Mouse (Mus musculus): Measurements from ENCODE around the gene Crb3.
"Not testable (repeated sequence)": the region's sequence is repeated elsewhere in the genome, so short reads cannot be mapped to it uniquely, and the experiment has no call there.

The Crb3 gene

DNA sequence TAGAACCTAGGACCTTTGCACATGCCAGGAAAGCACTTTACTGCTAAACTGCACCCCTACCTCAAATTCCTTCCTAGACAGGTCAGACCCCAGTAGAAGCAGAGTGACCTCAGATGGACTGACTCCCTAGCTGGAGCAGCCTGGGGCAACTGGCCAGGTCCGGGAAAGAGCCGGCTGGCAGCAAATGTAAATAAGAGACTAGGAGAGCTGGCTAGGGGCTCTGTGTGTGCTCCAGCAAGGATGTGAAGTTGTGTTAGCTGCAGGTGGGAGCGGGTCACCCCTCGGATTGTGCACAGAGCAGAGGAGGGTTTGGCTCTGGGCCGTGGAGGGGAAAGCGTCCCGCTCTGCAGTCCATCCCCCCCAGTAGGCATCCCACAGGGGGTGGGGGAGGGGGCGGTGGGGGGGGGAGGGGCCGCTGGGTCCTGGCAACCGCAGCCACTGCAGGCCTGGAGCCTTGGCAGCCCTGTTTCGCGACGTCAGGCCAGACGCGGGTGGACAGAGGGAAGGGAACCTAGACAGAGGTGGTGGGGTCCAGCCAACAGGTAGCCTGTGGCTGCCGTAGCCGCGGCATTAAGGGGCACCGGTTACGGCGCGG lies at the start of gene Crb3:
Crb3 (plus strand) TSS at position 215 of the 595 bp plus-strand sequence.
- DNase-seq (ENCODE audit: extremely low spot score, low spot score), result peak; percentile 32

DNA sequence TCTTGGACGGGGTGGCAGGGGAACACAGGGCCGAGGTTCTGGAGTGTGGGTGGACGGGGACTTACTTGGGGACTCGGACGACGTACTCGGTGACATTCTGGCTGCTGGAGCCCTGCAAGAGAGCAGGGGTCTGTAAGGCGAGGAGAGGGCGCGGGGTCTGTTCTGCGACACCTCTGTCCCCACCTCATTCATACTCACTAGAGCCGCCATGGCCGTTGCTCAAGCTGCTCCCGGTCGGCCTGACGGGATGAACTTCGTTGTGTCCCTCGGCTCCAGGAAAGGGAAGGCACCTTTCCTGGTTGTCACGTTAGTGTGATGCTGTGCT lies 48.0 kb upstream of the Crb3 start:
- DNase-seq (ENCODE audit: extremely low spot score, low spot score), result no peak

DNA sequence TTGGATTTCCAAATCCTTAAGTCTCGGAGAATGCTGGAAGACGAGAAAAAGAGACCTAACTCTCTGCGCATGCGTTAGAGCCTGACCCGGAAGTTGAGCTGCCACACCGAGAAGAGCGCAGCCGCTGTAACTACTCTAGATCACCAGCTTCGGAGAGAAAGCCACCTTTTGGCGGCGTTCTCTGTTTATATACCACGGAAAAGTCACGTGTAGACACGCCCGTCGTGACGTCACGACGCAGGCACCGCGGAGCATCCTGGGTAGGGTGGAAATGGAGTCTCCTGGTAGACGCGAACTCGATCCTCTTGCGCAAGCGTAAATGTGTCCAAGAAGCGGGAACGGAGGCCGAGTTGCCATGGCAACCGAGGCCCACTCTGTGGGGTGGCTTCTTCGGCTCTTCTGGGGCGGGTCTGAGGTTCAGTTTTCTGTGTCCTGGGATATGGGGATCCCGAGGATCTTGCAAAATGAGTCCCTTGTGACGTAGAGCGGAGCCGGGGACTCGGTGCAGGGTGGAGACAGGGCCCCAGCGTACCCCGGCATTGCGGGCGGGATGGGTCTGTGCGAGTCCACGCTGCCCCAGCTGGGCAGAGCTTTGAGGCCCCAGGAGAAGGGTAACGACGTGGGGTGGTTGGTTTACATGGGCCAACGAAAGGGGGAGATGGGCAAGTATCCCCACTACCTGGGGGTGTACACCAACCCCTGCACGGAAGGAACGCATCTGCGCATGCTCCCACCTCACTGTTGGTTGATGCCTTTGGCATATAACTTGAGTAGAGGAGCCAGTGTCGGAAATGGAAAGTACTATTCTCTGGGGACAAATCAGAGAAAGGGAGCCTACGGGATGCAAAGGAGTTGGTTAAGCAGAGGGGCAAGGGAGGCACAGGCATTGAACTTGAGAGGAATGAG lies 47.4 kb upstream of the Crb3 start, which contains the start of the genes Gtf2f1 and Gm17949:
Gtf2f1 (minus strand) TSS at position 53 of the 906 bp plus-strand sequence.
Gm17949 (plus strand) TSS at position 234 of the 906 bp plus-strand sequence.
- DNase-seq (ENCODE audit: extremely low spot score, low spot score), result peak; percentile 99

DNA sequence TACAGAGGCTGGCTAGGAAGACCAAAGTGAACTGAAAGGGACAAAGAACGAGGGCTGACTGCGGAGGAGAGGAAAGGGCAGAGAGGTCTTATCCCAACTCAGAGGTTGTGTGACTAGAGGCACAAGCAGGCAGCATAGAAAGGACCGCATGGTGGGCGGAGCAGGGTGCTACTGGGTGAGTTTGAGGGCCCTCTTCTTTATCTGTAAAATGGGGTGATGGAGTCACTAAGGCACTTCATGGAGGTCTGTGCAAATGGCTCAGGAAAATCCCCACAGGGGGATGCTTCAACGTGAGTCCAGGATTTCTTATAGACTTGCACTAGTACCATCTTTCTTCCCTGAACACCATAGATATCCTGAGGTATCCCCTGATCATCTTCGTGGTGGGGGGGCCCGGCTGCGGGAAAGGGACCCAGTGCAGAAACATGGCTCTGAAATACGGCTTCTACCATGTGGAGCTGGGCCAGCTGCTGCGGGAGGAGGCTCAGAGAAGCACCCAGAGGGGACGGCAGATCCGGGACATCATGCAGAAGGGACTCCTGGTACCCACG lies 46.6 kb upstream of the Crb3 start:
- DNase-seq (ENCODE audit: extremely low spot score, low spot score), result no peak

DNA sequence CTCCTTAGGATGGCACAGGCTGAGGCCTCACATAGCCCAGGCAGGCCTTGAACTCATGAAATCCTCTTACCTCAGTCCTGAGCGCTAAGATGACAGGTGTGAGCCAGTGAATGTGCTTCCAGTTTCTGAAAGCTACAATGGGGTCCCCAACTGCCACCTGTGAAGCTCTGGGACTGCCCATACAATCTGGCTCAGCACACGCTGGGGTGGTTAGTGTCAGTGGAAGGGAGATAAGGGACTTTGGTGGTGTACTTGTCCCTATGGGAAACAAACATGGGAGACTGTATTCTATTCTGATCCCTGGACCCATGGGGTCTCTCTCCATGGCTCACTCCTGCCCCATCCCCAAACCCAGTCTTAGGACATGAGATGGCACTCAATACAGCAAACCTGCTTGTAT lies 39.2 kb upstream of the Crb3 start:
- no peak for DNase-seq (ENCODE audit: extremely low spot score, low spot score)

DNA sequence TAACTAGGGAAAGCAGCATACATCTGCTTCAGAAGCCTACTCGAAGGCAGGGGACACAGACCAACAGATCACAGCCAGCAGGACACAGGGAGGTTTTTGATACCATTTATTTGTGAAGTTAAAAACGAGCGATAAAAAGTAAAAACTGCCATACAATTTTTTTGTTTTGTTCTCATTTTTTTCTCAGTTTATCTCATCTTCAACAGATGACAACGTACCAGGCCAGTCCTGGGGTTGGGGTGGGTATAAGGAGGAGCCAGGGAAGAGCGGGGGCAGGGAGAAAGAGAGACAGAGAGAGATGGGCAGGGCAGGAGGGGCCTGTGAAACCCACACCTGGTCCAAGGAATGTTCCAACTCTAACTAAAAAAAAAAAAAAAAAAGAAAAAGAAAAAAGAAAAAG lies 37.9 kb upstream of the Crb3 start:
- DNase-seq (ENCODE audit: extremely low spot score, low spot score), result no peak

DNA sequence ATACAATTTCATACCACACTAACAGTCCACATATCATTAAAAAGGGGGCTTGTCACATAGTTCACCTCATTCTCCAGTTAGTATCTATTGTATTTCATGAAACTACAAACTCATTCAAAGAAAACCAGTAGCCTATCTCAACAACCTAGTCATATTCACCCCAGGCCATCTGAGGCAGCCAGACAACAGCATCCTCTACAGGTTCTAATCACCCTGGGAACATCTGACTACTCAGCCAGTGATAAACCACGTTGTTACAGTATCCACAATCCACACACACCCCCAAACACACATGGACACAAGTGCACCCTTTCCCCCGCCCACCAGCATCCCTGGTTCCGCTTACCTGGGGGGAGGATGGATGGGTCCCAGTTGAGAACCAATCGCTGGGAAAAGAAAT lies 31.4 kb upstream of the Crb3 start:
- no peak for DNase-seq (ENCODE audit: extremely low spot score, low spot score)

DNA sequence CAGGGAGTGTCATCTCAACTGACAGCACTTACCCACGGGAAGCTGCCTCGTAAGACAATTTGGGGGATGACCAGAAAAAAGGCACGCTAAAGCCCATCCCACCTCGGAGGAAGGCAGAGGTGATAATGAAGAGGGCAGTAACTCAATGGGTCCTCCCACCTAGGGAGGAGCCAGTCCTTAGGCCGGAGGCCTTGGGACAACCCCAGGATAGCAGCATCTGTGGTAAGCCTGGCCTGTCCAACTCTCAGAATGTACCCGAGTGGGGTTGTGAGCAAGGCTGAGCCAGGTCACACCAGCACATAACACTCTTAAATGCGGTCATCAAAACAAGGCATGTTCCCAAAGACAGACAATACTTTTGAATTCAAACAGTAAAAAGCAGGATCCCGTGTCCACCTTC lies 29.2 kb upstream of the Crb3 start:
- no peak for DNase-seq (ENCODE audit: extremely low spot score, low spot score)

DNA sequence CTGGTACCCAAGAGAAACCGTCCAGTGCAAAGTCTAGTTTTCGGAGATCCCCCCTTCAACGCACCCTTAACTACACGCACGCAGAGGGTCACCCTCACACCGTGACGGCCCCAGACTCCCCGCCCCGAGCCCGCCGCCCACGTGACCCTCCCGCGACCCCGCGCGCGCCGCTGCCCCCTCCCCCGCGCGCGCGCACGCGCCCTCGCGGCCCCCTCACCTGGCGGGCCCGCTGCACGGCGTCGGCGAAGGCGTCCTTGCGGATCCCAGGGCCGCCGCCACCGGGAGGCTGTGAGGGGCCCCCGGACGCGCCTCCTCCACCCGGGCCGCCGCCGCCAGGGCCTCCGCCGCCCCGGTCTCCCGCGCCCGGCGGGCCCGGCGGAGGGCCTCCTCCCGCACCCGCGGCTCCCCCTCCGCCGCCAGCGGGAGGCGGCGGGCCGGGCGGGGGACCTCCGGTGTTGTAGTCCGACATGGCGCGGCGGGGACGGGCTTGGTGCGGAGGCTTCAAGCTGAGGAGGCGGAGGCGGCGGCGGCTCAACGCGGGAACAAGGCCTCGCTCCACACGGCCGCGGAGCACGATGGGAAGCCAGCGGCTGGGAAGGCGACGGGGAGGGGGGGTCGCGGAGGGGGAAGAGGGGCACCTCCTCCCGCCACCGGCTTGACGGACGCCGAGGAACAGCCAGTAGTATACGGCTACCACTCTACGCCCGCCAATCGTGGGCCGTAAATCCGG lies 27.8 kb upstream of the Crb3 start, which contains the start of gene Khsrp:
Khsrp (minus strand) TSS at position 592 of the 730 bp plus-strand sequence.
- peak; percentile 66 for DNase-seq (ENCODE audit: extremely low spot score, low spot score)

DNA sequence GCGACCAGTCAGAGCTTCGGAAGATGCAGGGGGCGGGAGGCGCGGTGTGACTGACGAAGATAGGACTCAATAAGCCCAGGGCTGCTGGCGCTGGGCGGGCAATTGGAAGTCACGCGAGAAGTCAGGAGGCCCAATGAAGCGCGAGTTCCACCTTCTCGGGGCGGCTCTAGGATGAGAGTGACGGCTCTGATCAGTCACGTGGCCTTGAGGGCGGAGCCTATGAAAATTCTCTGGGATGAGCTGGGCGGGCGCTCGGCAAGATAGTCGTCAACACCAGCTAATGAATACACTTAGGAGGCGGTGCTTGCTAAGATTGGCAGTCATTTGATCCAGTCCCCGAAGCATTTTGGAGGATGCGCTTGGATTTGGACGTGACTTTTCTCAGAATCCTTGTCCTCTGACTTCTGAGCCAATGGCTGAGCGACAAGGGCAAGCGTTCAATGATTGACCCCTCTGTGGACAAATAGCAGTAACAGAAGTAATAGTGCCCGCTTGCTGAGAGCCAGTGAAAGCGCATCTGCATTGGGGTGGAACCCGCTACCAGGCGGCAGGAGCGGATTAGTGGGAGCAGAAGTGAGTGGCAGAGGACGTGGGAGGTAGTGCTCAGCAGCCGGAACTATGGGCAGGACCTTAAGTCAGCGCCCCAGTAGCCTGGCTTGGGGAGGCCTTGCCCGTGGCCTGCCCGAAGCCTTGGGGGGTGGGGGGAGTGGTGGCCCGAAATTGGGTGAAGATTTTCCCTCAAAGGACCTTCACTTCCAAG lies 27.1 kb upstream of the Crb3 start:
- DNase-seq (ENCODE audit: extremely low spot score, low spot score), result peak; percentile 96

DNA sequence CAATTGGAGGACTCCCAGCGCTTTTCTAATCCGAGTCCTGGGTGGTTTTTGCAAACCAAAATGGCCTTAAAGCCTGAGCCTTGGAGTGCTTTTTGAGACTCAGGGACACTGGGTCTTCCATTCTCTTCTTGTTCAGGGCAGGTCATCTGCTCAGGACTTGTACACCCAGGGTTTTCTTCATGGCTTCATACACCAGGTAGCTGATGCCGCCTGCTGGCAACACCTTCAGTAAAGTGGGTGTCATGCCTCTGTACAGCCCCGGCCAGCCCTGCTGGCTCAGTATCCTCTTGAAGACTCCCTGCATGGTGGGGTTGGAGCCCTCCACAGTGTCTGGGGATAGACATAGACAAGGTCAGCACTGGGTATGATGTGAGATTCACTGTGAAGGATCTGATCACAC lies 26.1 kb upstream of the Crb3 start:
- DNase-seq (ENCODE audit: extremely low spot score, low spot score), result no peak

DNA sequence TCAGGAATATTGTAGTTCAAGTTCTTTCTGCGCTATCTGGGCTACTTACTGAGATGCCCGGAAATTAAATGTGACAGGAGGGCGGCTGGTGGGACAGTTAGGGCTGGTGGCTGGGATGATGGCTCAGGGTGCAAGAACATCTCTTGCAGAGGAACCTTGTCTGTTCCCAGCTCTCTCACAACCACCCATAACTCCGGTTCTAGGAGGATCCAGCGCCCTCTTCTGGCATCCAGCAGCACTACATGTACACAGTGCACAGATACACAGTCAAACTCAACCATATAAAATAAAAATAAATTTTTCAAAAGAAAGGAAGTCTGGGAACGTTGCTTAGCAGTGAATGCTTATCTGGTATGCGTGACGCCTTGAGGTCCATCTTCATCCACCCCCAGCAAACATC lies 19.9 kb upstream of the Crb3 start:
- no peak for DNase-seq (ENCODE audit: extremely low spot score, low spot score)

DNA sequence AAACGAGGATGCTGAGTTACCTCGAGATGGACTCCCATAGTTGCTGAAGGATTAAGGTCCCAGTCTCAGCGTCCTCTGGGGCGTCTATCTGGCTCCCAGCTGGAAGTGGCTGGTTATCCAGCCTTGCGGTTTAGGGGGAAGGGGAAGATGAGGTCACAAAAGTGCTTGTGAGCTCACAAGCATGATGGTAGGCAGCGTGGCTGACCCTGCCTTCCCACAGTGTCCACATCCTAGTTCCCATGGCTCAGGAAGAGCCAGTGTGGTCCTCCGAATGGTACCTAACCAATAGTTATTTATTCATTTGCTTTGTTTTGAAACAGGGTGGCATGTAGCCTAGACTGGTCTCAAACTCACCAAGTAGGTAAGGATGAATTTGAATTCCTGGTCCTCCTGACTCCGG lies 17.4 kb upstream of the Crb3 start, which contains the start of gene Slc25a41:
Slc25a41 (minus strand) TSS at position 101 of the 400 bp plus-strand sequence.
- DNase-seq (ENCODE audit: extremely low spot score, low spot score), result no peak

DNA sequence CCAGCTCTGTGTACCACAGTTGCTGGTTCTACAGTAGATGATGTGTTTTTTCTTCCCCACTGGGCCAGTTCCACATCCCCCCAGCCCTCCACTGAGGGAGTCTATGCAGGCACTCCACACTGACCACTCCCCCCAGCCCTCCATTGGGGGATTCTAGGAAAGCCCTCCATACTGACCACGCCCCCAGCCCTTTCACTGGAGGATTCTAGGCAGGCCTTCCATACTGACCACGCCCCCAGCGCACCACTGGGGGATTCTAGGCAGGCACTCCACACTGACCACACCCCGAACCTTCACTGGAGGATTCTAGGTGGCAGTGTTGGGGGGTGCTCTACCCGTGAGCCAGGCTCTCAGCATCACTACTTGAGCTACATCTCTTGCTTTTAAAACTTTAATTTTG lies 11.5 kb upstream of the Crb3 start:
- no peak for DNase-seq (ENCODE audit: extremely low spot score, low spot score)

DNA sequence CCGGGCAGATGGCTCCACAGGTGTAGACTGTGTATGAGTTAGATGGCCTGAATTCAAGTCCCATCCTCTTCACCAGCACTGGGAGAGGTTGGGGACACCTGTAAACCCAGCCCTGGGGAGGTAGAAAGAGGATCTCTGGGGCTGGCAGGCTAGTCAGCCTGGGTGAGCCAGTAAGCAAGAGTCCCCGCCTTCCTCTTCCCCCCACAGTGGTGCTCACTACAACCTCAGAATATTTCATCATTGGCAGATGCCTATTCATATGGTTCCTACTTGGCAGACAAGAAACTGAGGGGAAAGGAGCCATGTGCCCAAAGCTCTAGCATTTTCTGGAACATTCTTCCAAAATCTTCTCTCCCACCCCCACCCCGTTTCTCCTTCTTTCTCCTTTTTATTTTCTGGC lies 10.1 kb upstream of the Crb3 start:
- DNase-seq (ENCODE audit: extremely low spot score, low spot score), result no peak

DNA sequence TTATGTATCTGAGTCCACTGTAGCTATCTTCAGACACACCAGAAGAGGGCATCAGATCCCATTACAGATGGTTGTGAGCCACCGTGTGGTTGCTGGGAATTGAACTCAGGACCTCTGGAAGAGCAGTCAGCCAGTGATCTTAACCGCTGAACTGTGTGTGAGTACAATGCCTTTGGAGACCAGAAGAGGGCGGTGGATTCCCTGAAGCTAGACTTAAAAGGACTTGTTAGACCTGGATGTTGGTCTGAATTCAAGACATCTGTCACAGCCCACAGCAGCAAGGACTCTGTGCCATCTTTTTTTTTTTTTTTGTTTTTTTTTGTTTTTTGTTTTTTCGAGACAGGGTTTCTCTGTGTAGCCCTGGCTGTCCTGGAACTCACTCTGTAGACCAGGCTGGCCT lies 7.2 kb upstream of the Crb3 start:
- not testable (repeated sequence) for DNase-seq (ENCODE audit: extremely low spot score, low spot score)

DNA sequence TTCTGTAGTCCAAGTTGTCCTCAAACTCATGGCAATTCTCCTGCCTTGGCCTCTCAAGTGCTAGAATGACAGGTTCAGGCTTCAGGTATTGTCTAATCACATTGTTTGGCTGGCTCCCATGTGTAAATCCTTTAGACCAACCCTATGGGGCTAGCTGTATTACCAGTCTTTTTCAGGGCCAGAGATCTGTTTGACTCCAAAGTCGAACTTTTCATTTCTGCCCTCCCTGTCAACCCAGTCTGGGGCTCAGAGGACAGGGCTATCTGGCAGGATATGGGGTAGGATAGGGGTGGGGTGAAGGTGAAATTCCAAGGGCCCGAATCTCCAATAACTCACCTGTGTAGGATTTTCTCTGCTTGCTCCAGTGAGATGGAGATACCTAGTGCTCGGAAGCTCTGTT lies 2.7 kb upstream of the Crb3 start:
- DNase-seq (ENCODE audit: extremely low spot score, low spot score), result no peak

DNA sequence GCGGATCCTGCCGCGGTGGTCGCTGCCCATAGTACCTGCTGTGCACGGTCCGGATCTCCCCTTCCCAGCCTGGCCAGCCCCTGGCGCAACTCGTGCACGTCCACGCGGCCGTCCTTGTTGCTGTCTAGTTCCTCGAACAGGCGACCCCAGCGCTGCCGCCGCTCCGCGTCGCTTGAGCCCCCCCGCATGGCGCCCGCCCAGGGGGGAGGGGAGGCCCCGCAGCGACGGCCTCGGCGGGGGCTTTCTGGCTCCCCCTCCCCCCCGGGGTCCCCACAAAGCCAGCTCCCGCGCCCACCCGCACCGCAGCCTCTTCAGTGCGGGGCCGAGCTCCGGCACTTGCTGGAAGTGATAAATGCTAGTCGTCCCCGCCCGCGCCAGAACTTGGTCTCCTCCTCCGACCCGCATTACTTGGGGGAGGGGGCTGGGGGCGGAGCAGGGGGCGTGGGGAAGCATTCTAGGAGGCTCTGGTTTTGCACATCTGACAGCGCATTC lies 627 bp downstream of the Crb3 start, which contains the start of gene Slc25a23:
Slc25a23 (minus strand) TSS at position 378 of the 492 bp plus-strand sequence.
- DNase-seq (ENCODE audit: extremely low spot score, low spot score), result peak; percentile 85

DNA sequence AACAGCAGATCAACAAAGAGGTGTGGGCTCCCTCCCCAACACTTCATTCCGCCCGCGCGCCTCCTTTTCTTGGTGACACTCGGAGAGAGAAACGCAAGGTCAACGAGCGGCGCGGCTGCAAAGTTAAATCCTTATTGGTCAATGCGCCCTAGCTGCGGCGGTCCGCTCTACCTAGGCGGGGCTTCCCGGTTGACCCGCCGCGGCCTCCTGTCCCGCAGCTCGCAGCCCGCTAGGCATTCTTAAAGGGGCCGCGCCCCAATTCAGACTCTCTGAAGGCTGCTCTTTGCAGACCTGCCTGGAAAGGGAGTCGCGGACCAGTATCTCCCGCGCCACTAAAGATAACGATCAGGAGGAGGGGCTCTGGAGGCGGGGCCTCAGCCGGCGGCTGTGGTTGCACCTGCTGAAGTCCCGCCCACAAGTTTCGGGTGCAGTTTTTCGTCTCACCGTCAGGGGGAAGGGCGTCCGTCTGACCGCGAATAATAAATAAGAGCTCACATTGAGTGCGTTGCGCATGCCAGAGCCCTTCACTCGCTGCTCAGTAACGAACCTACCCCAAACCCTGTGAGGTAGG lies 1.4 kb downstream of the Crb3 start:
- DNase-seq (ENCODE audit: extremely low spot score, low spot score), result peak; percentile 94

DNA sequence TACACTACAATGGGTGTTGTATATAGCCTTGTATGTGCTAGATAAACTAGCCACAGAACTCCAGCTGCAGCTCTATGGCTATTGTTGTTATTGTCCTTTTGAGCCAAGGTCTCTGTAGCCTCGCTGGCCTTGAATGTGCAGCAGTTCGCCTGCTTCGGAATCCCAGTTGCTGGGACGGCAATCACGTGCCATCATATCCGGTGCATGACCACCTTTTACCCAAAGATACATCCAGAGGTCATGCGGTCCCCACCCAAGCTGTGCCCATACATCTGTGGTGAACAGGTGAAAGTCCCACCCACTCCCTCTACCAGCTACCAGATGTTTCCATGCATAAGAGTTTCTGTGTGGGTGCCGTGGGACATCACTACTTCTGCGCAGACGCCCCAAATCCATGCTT lies 2.2 kb downstream of the Crb3 start:
- peak; percentile 24 for DNase-seq (ENCODE audit: extremely low spot score, low spot score)

All from neural tube, embryonic 10.5 days (tissue).